Mouse (Mus musculus) forebrain, embryonic 12.5 days (tissue): Measurements from ENCODE around the gene Ak8. TPM values are rescaled to one million over a fixed set of nuclear protein-coding genes. Genes with fewer than 3 reads are reported as not detected.
A peak's percentile ranks its signal among the peaks of the same experiment; 100 is the strongest.

Experiments used
- ATAC-seq: fragments of 200-750 bp; cut with Nextera tagmentation; 2 replicates; pipeline ENCODE4 v1.8.0; 2017; ENCODE audit warnings: moderate TSS enrichment; ENCODE audit not compliant: low FRiP score
- H3K27ac ChIP-seq: fragments of 300-500 bp; sonication (generic); 2 replicates; pipeline ENCODE4 v1.5.1; 2016; ENCODE audit warnings: mild to moderate bottlenecking
- H3K27me3 ChIP-seq: fragments of 300-500 bp; sonication (generic); 2 replicates; pipeline ENCODE4 v1.6.1; 2016; ENCODE audit warnings: mild to moderate bottlenecking
- H3K36me3 ChIP-seq: fragments of 300-500 bp; sonication (generic); replicated peaks from 2 replicates; pipeline ENCODE4 v1.6.1; 2016; ENCODE audit warnings: mild to moderate bottlenecking
- H3K4me1 ChIP-seq: fragments of 300-500 bp; sonication (generic); 2 replicates; pipeline ENCODE4 v1.6.1; 2016
- H3K4me2 ChIP-seq: fragments of 300-500 bp; sonication (generic); 2 replicates; pipeline ENCODE4 v1.6.1; 2016; ENCODE audit warnings: mild to moderate bottlenecking, moderate library complexity
- H3K4me3 ChIP-seq: fragments of 300-500 bp; sonication (generic); replicated peaks from 2 replicates; pipeline ENCODE4 v1.5.1; 2016; ENCODE audit warnings: mild to moderate bottlenecking
- H3K9ac ChIP-seq: fragments of 300-500 bp; sonication (generic); 2 replicates; pipeline ENCODE4 v1.6.1; 2016; ENCODE audit warnings: mild to moderate bottlenecking
- H3K9me3 ChIP-seq: fragments of 300-500 bp; sonication (generic); 2 replicates; pipeline ENCODE4 v1.6.1; 2016
- WGBS: fragments of 180-500 bp; shearing (Covaris S2); methylation state at CpG from one replicate; pipeline ENCODE4 v1.1.7; 2016; 5-methylcytosine and 5-hydroxymethylcytosine counted together
- polyA plus RNA-seq: library from polyadenylated mRNA; unstranded; fragments of >200 nt; fragmentation: Nextera tagmentation; extraction: Ambion mirVana; gene quantifications from 2 replicates; pipeline ENCODE4 v1.2.1, GENCODE M21; 2016

Gene Ak8
- polyA plus RNA-seq, 1 experiment from 2014 or later = 0.75 TPM

GRCm38 (mm10) chr2:28810260-28811013 is 110.5 kb downstream of the Ak8 start:
- peak; percentile 36; the same call in 1 of the 2 replicates for ATAC-seq
- H3K4me3 ChIP-seq = no peak overlapping the region
- 30% methylated on average over 5 of the region's 5 CpGs for WGBS

DNA sequence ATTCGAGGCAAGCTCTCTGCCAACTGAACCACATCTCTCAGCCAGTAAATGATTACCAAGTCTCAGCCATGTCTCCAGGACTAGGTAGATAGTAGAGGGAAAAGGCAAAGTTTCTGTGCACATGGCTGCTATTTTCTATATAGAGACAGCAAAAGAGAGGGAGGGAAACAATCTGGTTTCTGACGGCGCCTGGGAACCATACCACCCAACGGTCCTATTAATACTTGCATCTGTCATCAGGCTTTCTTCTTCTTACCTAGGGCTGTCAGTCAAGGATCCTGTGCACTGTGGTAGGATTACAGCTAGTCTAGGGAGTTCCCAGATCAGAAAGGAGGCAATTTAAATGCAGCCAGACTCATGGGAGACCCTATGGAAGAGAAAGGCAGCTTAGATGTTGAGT is 118.9 kb downstream of the Ak8 start:
- H3K9me3 ChIP-seq = no peaks in the 10 kb centered on the region
- no peak overlapping the region for H3K4me2 ChIP-seq
- no peak for ATAC-seq
- no peak overlapping the region for H3K4me3 ChIP-seq
- no peaks in the 10 kb centered on the region for H3K4me1 ChIP-seq
- H3K27me3 ChIP-seq = no peaks in the 10 kb centered on the region
- H3K9ac ChIP-seq = no peak overlapping the region
- 81% methylated on average over 4 of the region's 4 CpGs for WGBS
- no peak overlapping the region for H3K27ac ChIP-seq
- H3K36me3 ChIP-seq = peaks cover 12% of the 10 kb centered on the region

More at GRCm38 (mm10) chr2:28810260-28811013, 110.5 kb downstream of the Ak8 start:
- Histone ChIP-seq H3K36me3 (no peaks in the 10 kb centered on the region), H3K27me3 (peaks cover 39% of the 10 kb centered on the region), H3K9ac (no peak overlapping the region), H3K9me3 (no peaks in the 10 kb centered on the region), H3K27ac (no peak overlapping the region), H3K4me2 (no peak overlapping the region), H3K4me1 (no peaks in the 10 kb centered on the region; the same call in 1 of the 2 replicates)

DNA sequence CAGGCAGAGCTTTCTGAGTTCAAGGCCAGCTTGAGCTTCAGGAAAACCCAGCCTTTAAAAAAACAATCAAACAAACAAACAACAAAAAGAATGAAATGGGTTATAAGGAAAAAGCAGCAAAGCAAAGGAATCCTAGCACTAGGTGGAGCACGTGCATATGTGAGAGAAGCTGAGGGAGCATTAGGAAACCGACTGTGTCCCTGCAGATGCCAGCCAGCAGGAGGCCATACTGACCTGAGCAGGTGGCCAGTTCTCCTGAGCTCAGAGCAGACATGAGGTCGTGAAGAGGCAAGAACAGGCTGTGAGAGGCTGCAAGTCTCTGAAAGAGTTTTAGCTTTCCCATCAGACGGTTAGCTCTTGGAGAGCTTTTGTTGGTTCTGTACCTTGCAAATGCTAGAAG is 129.3 kb downstream of the Ak8 start:
- no peak for ATAC-seq
- H3K36me3 ChIP-seq = peaks cover 93% of the 10 kb centered on the region
- no peak overlapping the region for H3K9ac ChIP-seq
- no peak overlapping the region for H3K27ac ChIP-seq
- 56% methylated on average over 4 of the region's 4 CpGs for WGBS
- no peaks in the 10 kb centered on the region for H3K9me3 ChIP-seq
- no peaks in the 10 kb centered on the region for H3K27me3 ChIP-seq
- no peaks in the 10 kb centered on the region for H3K4me1 ChIP-seq
- H3K4me3 ChIP-seq = no peak overlapping the region
- no peak overlapping the region for H3K4me2 ChIP-seq

DNA sequence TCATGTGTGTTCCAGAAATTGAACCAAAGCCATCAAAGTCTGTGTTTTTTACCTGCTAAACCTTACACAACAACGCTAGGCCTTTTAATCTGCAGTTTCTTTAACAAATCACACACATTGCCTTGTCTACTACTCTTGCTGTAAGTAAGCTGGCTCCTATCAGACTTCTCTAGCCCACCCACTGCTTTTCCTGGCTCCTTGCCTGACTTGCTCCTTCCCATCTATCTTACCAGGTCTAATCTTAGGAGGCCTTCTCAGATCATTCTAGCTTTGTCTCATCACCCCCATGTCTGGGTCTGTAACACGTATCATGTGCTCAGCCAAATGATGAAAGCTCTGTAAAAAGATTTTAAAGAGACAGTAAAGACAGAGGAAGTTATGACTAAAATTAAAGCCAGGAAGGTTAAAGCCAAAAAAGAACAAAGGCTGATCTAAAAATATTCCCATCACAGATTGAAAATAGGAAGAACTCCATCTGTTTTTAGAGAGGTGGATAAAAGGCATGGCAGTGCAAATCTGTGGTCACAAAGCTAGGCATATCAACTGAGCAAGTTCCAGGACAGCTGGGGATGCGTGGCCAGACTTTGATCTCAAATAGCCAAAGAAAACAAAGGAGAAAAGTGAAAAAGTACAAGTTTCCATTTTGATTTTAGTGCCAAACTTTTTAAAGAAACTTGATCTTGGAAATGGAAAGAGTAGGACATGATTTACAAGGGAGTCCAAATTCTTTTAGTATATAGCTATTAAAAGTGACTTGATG is 136.4 kb downstream of the Ak8 start:
- H3K36me3 ChIP-seq = peaks cover 35% of the 10 kb centered on the region

GRCm38 (mm10) chr2:28839501-28840221 is 139.7 kb downstream of the Ak8 start:
- under 1% methylated on average over 53 of the region's 53 CpGs for WGBS
- peak; percentile 54 for ATAC-seq
- peak overlapping the region; percentile 97 for H3K4me3 ChIP-seq
- H3K27ac ChIP-seq = peak overlapping the region; percentile 85
- H3K9me3 ChIP-seq = no peaks in the 10 kb centered on the region
- H3K4me2 ChIP-seq = peak overlapping the region; percentile 98
- H3K36me3 ChIP-seq = peaks cover 7% of the 10 kb centered on the region
- H3K27me3 ChIP-seq = no peaks in the 10 kb centered on the region
- H3K4me1 ChIP-seq = peaks cover 50% of the 10 kb centered on the region
- peak overlapping the region; percentile 93 for H3K9ac ChIP-seq

More for the DNA sequence above, 136.4 kb downstream of the Ak8 start:
- H3K4me2 ChIP-seq = no peak overlapping the region
- H3K4me3 ChIP-seq = no peak overlapping the region
- H3K4me1 ChIP-seq = peaks cover 32% of the 10 kb centered on the region
- 85% methylated on average over 3 of the region's 3 CpGs for WGBS
- H3K27me3 ChIP-seq = no peaks in the 10 kb centered on the region
- H3K9me3 ChIP-seq = no peaks in the 10 kb centered on the region
- ATAC-seq = no peak
- no peak overlapping the region for H3K9ac ChIP-seq
- no peak overlapping the region for H3K27ac ChIP-seq

- H3K27ac ChIP-seq = peak within 1 kb of the TSS; percentile 85
- H3K9me3 ChIP-seq = no peaks in the 10 kb centered on the region
- peaks cover 50% of the 10 kb centered on the region for H3K4me1 ChIP-seq
- H3K27me3 ChIP-seq = no peaks in the 10 kb centered on the region
- peak within 1 kb of the TSS; percentile 97 for H3K4me3 ChIP-seq
- ATAC-seq = peak; percentile 96
- WGBS = under 1% methylated on average over 63 of the region's 63 CpGs
- peak within 1 kb of the TSS; percentile 93 for H3K9ac ChIP-seq
- peaks cover 9% of the 10 kb centered on the region for H3K36me3 ChIP-seq
- H3K4me2 ChIP-seq = peak within 1 kb of the TSS; percentile 98
Observed at GRCm38 (mm10) chr2:28840222-28840951, 140.4 kb downstream of the Ak8 start, which contains the start of the genes Gtf3c4 and Ddx31. TSS of gene Gtf3c4 (minus strand) at chr2:28840360. TSS of gene Ddx31 (plus strand) at chr2:28840406.

DNA sequence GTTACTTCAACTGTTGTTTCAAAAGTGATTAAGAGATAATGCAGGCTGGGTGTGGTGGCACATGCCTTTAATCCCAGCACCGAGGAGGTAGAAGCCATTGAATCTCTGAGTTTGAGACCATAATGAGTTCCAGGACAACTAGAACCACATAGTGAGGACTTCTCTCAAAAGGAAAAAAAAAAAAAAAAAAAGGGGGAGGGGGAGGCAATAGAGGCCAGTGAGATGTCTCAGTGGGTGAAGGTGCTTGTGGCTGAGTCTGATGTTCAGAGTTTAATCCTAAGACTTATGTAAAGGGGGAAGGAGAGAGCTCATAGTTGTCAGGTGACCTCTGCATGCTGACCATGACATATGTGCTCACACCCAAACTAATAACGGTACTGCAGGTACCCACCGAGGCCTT is 142.1 kb downstream of the Ak8 start:
- no peaks in the 10 kb centered on the region for H3K27me3 ChIP-seq
- peaks cover 24% of the 10 kb centered on the region for H3K36me3 ChIP-seq
- no peak overlapping the region; the same call in 1 of the 2 replicates for H3K4me3 ChIP-seq
- no peak overlapping the region for H3K27ac ChIP-seq
- no peaks in the 10 kb centered on the region for H3K9me3 ChIP-seq
- H3K4me2 ChIP-seq = peak overlapping the region; percentile 98
- no peak overlapping the region for H3K9ac ChIP-seq
- 82% methylated on average over 3 of the region's 3 CpGs for WGBS
- peaks cover 43% of the 10 kb centered on the region for H3K4me1 ChIP-seq
- ATAC-seq = no peak

GRCm38 (mm10) chr2:28848879-28849278 is 148.9 kb downstream of the Ak8 start:
- Histone ChIP-seq H3K27me3 (no peaks in the 10 kb centered on the region), H3K4me2 (no peak overlapping the region), H3K4me3 (no peak overlapping the region), H3K4me1 (no peaks in the 10 kb centered on the region), H3K36me3 (peaks cover 68% of the 10 kb centered on the region), H3K9ac (no peak overlapping the region), H3K27ac (no peak overlapping the region), H3K9me3 (no peaks in the 10 kb centered on the region)
- no peak for ATAC-seq
- 96% methylated on average over 2 of the region's 2 CpGs for WGBS

GRCm38 (mm10) chr2:28852594-28852993 is 152.6 kb downstream of the Ak8 start:
- H3K9ac ChIP-seq = no peak overlapping the region
- ATAC-seq = no peak
- no peaks in the 10 kb centered on the region for H3K4me1 ChIP-seq
- H3K27ac ChIP-seq = no peak overlapping the region
- H3K36me3 ChIP-seq = peaks cover 59% of the 10 kb centered on the region
- no peaks in the 10 kb centered on the region for H3K27me3 ChIP-seq
- H3K9me3 ChIP-seq = no peaks in the 10 kb centered on the region
- 93% methylated on average over 3 of the region's 3 CpGs for WGBS
- no peak overlapping the region for H3K4me3 ChIP-seq
- H3K4me2 ChIP-seq = no peak overlapping the region

DNA sequence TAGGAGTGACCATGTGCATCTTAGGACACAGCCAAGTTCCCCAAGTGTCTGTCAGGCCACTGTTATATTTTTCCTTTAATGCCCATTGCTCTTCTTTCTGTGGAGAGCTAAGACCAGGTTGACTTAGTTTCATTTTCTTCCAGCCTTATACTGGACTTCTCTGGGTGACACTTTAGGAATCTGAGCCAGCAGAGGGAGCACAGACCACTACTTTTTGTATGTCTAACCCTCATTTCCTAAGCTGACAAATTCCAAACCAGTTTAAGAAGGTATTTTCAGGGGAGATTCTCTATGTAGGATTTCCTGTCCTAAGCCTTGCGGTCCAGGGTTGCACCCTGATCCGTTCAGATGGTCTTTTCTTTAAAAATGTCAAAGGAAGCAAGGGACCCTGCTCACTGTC is 155.8 kb downstream of the Ak8 start:
- H3K4me3 ChIP-seq = no peak overlapping the region
- no peak overlapping the region for H3K4me2 ChIP-seq
- H3K9ac ChIP-seq = no peak overlapping the region
- no peaks in the 10 kb centered on the region for H3K9me3 ChIP-seq
- H3K36me3 ChIP-seq = peaks cover 54% of the 10 kb centered on the region
- H3K4me1 ChIP-seq = no peaks in the 10 kb centered on the region
- H3K27me3 ChIP-seq = no peaks in the 10 kb centered on the region
- 95% methylated on average over 2 of the region's 2 CpGs for WGBS
- ATAC-seq = no peak
- no peak overlapping the region for H3K27ac ChIP-seq

GRCm38 (mm10) chr2:28859303-28859702 is 159.3 kb downstream of the Ak8 start:
- Histone ChIP-seq H3K27me3 (no peaks in the 10 kb centered on the region), H3K4me3 (no peak overlapping the region), H3K36me3 (peaks cover 70% of the 10 kb centered on the region), H3K4me1 (no peaks in the 10 kb centered on the region), H3K27ac (no peak overlapping the region), H3K9me3 (no peaks in the 10 kb centered on the region), H3K9ac (no peak overlapping the region), H3K4me2 (no peak overlapping the region)
- ATAC-seq = no peak
- 93% methylated on average over 4 of the region's 4 CpGs for WGBS
